Mouse (Mus musculus) left cerebral cortex, postnatal 4 days (tissue): ENCODE results near the gene Micu1. TPM values are rescaled to one million over a fixed set of nuclear protein-coding genes. Genes with fewer than 3 reads are reported as not detected.
A peak's percentile ranks its signal among the peaks of the same experiment; 100 is the strongest.

Source experiments
- DNase-seq: peaks from one replicate; pipeline ENCODE4 v3.0.0-alpha.2; 2022
- intact Hi-C: fragments of 180-260 bp; cut with DNase I; formaldehyde crosslinking; loops from one replicate; pipeline ENCODE4 v1.15.1; 2025
- total RNA-seq, 2 experiments: library from RNA; stranded (reverse); gene quantifications; 2 replicates each; pipeline ENCODE4 v1.2.3; 2021

Micu1 gene
- total RNA-seq, 2 experiments from 2014 or later = 59.2 to 62.6 TPM

DNA sequence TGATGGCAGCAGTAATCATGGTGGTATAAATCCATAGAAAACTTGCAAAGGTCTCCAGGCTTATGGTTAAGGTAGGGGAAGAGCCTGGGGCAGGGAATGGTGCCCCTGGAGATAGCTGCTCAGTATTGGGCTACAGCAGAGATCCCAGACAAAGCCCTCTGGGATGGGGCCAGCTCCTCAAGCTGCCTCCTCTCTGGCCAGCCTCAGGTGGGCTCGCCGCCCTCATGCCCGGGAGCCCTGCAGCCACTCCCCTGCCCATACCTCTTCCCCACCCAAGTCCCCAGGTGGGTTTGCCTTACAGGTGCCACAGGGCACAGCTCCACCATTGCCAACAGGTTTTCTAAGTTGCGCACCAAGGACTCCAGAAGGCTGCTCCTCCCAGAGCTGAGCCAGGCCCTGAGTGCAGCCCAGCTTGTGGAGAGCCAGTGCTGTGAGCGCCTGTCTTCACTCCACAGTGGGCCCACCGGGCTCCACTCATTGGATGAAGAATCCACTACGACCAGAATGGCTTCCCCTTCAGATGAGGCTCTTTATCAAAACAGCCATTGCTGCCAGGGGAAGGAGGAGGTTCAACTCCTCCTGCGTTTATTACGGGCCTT is 196.0 kb downstream of the Micu1 start:
- intact Hi-C loops = loop anchor here (5.0 to 10.0 kb wide), 2 partner anchors 54 to 207 kb away; partner anchors contain the start of genes Ddit4 and Spock2
- no peak for DNase-seq

DNA sequence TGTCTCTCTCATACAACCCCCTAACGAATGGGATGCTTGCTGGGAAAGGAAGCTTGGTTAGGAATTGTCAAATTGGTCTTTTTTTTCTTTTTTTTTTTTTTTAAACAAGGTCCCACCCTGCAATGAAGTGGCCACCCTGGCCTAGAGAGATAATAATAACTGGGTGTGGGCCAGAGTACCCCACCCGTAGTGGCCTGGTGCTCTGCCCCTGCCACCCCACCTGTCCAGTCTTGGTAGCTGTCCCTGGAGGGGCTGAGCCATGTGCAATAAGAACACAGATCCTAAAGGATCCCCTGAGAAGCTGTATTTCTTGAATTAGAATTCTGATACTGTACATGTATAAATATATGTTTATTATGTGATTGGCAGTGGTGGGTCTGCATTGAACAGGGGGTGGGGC is 196.7 kb downstream of the Micu1 start:
- intact Hi-C loops = loop anchor here (5.0 to 10.0 kb wide), 2 partner anchors 53 to 206 kb away; partner anchors contain the start of genes Ddit4 and Spock2
- no peak for DNase-seq

DNA sequence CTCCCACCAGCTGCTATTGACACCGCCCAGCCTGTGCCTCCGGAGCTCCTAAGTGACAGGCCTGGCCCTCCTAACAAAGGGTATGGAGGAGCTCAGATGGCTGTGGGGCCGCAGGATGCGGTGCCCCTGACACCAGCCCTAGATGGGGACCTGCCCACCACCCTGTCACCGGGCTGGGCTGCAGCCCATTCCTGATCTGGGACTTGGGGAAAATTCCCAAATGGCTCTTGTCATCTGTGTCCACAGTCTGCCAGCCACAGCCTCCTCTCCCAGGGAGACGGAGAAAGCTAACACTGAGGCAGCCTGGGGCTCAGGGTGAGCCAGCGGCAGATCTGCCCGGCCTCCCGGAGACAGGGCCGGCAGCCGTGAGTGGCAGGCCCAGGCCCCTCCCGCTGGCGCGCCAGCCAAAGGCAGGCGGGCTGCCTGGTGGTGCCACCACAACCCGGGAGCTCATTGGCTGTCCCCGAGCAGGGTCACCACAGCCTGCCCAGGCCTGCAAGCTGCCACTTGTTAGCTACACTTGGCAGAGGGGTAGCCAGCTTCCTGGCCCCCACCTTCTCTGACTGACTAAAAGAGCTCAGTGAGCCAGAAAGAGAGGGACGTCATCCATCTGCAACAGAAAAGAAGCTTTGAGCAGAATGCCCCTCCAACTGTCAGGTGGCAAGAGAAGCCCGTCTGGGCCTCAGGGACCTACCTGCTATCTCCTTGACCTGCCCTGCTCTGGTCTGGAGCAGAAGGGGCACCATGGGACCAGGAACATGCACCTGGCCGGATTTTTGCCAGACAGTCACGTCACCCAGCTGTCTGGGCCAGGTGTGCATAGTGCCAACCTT is 197.3 kb downstream of the Micu1 start:
- peak; percentile 97 for DNase-seq
- intact Hi-C loops = loop anchor here (5.0 to 10.0 kb wide), 2 partner anchors 53 to 205 kb away; partner anchors contain the start of genes Ddit4 and Spock2

DNA sequence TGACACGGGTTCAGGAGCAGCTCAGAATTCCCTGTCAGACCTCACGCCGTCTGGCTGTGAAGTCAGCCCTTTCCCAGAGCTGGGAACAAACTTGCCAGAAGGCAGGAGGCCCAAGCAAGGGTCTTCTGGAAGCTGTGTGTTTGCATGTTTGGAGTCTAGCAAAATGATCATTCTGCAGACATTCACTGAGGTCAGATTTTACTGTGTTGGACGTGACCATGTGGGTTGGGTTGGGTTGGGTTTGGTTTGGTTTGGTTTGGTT is 197.8 kb downstream of the Micu1 start:
- DNase-seq = no peak
- intact Hi-C loops = no loop called here

DNA sequence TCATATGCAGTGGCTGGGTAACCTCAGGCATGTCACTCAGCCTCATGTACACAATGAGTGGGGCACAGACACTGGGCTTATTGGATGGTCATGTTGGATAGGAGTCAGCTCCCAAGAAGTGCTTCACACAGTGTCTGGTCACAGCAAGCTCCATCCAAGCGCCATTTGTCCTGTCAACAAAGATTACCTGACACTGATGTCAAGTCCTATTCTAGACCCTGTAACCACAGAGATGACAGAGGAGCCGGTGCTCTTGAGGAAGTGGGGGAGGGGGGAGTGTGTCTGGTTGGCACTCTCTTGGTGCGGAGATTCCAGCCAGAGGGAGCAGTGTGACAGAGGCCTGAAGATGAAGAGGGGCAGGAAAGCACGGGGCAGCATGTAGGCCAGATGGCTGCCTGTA is 198.7 kb downstream of the Micu1 start:
- DNase-seq = peak; percentile 79
- intact Hi-C loops = no loop called here

DNA sequence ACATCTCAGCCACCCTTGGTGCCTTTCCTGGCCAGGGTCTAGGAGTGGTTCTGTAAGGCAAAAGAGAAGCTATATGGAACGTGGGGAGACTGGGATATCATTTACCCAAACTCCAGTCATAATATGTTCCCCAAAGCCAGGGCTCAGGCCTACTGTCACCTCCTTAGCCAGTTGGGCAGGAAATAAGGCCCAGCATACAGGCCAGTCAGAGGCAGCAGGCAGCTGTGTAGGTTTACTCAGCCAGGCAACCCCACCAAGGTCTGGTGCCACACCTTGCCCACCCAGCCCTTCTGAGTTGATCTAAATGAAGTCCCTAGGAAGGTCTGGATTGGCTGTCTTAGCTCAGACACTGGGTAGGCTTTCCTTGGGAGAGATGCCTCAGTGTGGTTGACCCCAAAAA is 199.2 kb downstream of the Micu1 start:
- no peak for DNase-seq
- intact Hi-C loops = no loop called here

DNA sequence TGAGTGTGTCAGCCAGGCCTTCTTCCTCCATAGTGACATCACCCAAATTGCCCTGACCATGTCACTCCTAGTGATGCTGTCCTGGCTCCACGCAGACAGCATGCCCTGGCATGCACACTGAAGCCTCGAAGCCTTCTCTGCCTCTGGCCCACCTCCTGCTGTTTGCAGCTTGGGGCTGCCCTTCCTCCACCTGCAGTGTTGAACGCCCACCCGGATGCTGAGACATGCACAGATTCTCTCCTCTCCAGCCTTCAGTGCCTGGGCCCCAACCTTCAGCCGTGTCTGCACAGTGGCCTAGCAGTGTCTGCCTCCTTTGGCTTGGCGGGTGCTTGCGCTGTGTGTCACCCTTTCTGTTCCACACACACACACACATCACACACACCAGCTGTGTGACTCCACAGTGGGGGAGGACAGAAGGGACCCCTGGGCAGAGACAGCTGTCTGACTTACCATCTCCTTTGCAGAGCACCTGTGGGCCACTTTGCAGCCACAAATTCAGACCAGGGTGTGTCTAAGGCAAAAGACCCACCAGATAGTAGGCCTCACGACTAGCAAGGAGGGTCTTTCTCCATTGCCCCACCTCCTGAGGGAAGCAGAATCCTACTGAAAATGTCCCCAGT is 199.8 kb downstream of the Micu1 start:
- DNase-seq = no peak
- intact Hi-C loops = no loop called here

DNA sequence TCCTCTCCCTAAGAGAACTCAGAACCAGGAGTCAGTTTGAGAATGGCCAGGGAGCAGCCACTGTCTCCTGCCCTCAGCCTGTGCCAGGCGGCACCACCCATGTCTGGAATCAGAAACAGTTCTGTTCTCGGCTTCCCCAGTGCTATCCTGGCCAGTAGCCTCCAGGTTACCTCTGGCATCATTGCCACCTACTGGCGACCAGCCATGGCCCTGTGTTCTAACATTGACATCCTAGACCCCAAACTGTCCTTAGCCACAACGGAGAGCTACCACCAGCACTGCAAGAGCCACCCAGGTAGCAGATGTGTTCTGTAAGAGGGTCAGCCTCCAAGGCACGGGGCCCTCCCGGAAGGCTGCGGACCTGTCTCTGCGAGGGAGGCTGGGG is 200.3 kb downstream of the Micu1 start:
- intact Hi-C loops = no loop called here
- no peak for DNase-seq

DNA sequence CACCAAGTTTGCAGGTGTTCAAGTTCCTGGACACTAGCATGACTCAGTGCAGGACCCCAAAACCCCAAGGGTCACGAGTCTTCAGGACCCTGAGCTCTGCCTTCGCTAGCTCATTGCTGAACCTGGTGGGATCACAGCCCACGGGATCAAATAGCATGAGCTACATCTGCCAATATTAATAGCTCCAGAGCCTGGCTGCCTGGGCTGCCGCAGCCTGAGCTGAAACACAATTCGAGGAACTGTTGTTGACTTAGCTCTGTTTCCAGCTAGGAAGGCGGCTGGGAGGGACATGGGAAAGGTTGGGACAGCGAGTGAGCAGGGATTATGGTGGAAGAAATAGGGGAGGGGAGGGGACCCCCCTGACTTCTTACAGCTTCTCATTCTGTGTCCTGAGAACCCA is 200.9 kb downstream of the Micu1 start:
- DNase-seq = no peak
- intact Hi-C loops = no loop called here

DNA sequence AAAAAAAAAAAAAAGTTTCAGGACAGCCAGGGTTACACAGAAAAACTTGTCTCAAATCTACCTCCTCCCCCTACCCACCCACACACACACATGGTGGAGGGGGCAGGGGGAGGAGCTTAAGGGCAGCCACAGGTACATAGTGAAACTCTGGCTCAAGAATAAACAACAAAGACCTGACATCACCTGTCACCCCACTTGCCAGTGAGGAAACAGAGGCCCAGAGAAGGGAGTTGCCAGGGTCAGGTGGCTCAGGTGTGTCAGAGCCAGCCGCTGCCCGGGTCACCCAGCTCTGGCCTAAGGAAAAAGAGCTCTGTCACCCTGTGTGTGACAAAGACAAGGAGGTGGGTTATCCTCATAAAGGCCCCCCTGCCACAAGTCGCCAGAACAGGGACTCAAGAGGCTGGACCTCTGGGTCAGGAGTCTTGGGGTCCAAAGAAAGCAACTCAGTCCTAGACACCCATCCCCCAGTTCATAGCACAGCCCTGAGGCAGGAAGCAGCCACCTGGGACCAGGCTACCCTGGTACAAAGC is 204.9 kb downstream of the Micu1 start:
- no peak for DNase-seq
- intact Hi-C loops = no loop called here

DNA sequence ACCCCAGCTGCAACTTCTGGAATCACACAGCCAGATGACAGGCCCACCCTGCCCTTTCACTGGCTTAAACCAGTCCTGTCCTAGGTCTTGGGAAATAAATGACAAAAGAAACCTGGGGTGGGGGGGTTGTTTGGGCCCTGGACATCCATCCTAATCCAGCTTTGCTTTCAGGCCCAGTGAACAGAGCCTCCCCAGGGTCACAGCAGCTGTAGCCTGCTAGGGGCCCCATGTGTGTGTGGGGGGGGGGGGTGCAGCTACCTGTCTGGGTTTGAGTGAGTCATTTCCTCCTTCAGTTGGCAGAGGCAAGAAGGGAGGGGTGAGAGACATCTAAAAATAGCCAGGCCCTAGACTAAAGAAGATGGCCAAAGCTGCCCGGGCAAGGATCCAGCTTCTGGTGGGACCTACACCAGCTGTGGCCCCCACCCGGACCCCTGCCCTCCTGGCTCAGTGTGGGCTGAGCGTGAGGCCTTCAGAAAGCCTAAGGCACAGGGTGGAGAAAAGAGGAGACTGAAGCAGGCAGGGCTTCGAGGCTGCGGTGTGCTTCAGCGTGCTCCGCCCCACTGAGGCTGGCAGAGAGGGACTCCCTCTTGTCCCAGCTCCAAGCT is 205.5 kb downstream of the Micu1 start:
- peak; percentile 64 for DNase-seq
- intact Hi-C loops = no loop called here

DNA sequence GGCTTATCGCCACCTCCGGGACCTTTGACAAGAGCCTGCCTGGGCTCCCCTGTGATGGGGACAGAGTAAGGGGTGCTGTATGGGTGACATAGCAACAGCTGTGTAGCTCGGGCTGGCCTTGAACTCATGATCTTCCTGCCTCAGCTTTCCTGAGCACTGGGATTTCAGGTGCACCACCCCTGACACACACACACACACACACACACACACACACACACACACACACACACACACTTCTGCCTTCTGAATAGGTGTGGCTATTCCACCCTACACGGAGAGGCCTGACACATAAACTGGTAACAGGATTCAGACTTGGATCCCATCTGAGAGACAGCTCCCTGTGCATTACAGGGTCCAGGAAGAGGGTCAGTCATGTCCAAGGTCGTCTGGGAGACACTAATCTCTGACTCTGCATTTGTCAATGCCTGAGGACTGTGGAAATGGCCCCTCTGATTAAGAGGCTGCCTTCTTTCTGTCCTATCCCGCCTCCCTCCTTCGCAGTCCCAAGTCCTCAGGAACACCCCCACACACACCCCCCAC is 206.6 kb downstream of the Micu1 start:
- intact Hi-C loops = no loop called here
- no peak for DNase-seq

DNA sequence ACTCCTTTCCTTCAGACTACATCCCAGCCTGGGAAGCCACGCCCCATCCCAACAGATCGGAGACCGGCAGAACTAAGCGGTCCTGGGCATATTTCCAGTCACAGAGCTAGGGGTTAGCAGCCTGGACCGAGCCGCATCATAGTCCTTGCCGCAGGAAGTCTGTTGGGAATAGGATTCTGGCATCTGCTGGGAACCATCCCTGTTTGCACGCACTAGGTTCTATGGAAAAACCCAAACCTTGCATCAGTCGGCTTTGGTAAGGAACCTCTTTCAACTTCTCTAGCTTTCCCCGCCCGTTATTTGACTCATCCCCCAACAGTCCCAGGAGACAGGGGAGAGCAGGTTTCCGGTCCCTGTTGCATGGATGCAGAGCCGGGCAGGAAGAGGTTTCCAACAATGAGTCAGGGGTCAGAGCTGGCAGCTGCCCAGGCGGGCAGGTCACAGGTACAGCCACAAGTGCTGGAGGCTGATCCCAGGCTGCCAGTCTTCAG is 207.1 kb downstream of the Micu1 start:
- peak; percentile 65 for DNase-seq
- intact Hi-C loops = no loop called here

DNA sequence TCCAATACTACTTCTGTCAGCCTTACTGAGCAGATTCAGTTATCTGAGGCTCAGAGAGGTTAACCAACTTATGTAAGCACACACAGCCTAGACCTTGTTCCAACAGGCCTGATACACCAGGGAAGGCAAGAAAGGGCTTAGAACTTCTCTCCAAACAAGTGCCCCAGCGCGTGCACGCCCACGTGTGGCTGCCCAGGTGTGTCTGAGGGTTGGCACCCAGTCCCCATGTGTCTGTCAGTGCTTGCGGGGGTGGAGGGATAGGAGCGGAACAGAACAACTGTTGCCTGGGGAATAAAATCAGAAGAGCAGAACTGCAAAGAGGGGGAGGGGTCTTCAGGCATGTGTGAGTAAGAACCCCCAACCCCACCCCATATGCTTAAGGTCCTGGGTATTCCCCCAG is 208.8 kb downstream of the Micu1 start:
- intact Hi-C loops = no loop called here
- DNase-seq = no peak

DNA sequence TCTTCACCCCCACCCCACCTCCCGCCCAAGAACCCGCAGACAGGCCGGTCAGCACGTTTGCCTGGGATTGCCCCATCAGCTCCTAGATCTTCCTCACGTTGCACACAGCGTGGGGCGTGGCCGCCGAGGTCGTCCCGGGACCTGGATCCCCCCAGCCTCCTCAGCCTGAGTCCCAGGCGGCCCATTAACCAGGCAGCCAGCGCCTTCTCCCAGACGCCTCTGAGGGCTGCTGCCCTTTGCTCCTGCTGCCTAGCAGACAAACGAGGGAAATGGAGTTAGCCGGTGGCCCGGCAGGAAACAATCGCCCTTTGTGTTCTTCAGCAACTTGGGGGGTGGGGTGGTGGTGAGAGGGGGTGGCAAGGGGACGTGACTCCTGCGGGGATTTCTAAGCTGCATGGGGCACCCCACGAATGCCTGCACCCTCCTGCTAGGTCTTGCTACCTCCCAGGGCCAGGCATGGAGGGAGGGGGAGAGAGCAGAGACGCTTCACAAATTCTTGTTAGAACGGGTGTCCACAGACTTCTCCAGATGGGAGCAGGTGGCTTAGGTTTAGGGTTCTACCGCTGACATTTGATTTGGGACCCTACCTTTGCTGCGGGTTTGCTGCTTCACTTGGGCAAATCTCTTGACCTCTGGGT is 209.4 kb downstream of the Micu1 start:
- DNase-seq = no peak
- intact Hi-C loops = no loop called here

Other genes starting within 250 kb of the Micu1 start
- not detected for gene Gm10322, start 86.4 kb upstream of the Micu1 start, total RNA-seq
- gene Mcu, start 85.8 kb upstream of the Micu1 start, total RNA-seq = 10 to 100 TPM; 64.7 to 70.4 TPM
- 10 to 100 TPM; 32.1 to 37.7 TPM for gene Dnajb12, start 177.1 kb downstream of the Micu1 start, total RNA-seq
- gene Ddit4, start 249.4 kb downstream of the Micu1 start, total RNA-seq = 10 to 100 TPM; 50.6 to 52.2 TPM